Mouse (Mus musculus): Measurements from ENCODE around the gene Gm21987.

GRCm38 (mm10) chr16:38362493-38363255 lies 15.8 kb downstream of the Gm21987 start:
- TF ChIP-seq EP300 (IDR thresholded peaks at IDR 0.05; ENCODE audit: low read depth) = no peak
- TF ChIP-seq CTCF (IDR thresholded peaks at IDR 0.05; ENCODE audit: low read depth) = no peak
